Mouse (Mus musculus): ENCODE measurements at regions not wholly inside any gene's neighbourhood (a gene's known extent, or its start where the extent isn't known, plus 50 kb on each side); places are given as distances from the start of the nearest gene placed in this dataset.

GRCm38 (mm10) chr15:36719241-36719640 lies 288.3 kb downstream of the Zfp706 start:
- Histone ChIP-seq H3K4me2 (ENCODE audit: low read depth, low read length) (no peak overlapping the region), H3K4me3 (ENCODE audit: low read length) (no peak overlapping the region), H3K27ac (no peak overlapping the region), H3K27me3 (ENCODE audit: insufficient read depth, low read length) (no peaks in the 10 kb centered on the region), H3K9me3 (ENCODE audit: low read length) (no peaks in the 10 kb centered on the region), H3K4me1 (ENCODE audit: insufficient read depth, low read length) (0 out of 2 replicates have a peak, but pooled peaks cover 4% of the 10 kb centered on the region), H3K36me3 (ENCODE audit: insufficient read depth, low read length) (no peaks in the 10 kb centered on the region), H3K9ac (replicated peaks; ENCODE audit: low read length) (no peak overlapping the region)
- 83% methylated on average over 2 of the region's 2 CpGs for WGBS
- ATAC-seq (no peak), DNase-seq (ENCODE audit: low spot score) (no peak)
- TF ChIP-seq CTCF (IDR thresholded peaks at IDR 0.05; ENCODE audit: low read depth): no peak

DNA sequence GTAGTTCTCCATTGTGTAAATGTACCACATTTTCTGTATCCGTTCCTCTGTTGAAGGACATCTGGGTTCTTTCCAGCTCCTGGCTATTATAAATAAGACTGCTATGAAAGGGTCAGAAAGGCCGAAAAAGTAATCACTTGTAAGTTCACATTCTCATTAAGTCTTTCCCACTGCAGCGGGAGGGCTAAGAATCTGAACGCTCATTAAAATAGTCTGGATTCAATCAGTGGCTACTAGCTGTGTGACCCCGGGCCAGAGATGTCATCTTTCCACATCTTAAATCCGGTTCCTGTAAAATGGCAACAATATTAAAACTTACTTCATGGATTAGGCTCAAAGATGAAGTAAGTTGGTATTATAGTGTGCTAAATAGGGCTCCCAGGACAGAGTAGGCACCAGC lies 289.7 kb downstream of the Zfp706 start:
- Histone ChIP-seq H3K9ac (replicated peaks; ENCODE audit: low read length) (no peak overlapping the region), H3K9me3 (ENCODE audit: low read length) (no peaks in the 10 kb centered on the region), H3K27me3 (ENCODE audit: insufficient read depth, low read length) (no peaks in the 10 kb centered on the region), H3K36me3 (ENCODE audit: insufficient read depth, low read length) (no peaks in the 10 kb centered on the region), H3K4me3 (ENCODE audit: low read length) (no peak overlapping the region), H3K4me1 (ENCODE audit: insufficient read depth, low read length) (0 out of 2 replicates have a peak, but pooled peaks cover 4% of the 10 kb centered on the region), H3K4me2 (ENCODE audit: low read depth, low read length) (no peak overlapping the region), H3K27ac (no peak overlapping the region)
- DNase-seq (ENCODE audit: low spot score) (no peak), ATAC-seq (no peak)
- WGBS: 85% methylated on average over 6 of the region's 6 CpGs
- TF ChIP-seq CTCF (IDR thresholded peaks at IDR 0.05; ENCODE audit: low read depth): no peak

DNA sequence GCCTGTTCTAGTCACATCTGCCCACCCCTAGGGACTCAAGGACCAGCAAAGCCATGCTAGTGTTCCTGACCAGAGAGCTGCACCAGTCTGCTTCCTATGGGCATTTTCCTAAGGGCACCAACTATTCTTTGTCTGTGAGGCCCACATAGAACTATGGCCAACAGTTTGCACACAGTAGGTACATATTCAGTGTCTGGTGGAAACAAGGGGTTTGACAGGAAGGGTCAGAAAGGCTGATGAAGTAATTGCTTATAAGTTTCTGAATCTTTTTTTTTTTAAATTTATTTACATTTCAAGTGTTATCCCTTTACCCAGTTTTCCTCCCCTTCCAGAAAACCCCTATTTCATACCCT lies 290.9 kb downstream of the Zfp706 start:
- no peaks in the 10 kb centered on the region for H3K9me3 ChIP-seq (ENCODE audit: low read length)
- H3K9ac ChIP-seq (replicated peaks; ENCODE audit: low read length): peak overlapping the region; percentile 22; the same call in 1 of the 2 replicates
- no peak for TF ChIP-seq CTCF (IDR thresholded peaks at IDR 0.05; ENCODE audit: low read depth)
- no peaks in the 10 kb centered on the region for H3K4me1 ChIP-seq (ENCODE audit: insufficient read depth, low read length)
- no peaks in the 10 kb centered on the region for H3K36me3 ChIP-seq (ENCODE audit: insufficient read depth, low read length)
- DNase-seq (ENCODE audit: low spot score) (no peak), ATAC-seq (no peak)
- H3K27me3 ChIP-seq (ENCODE audit: insufficient read depth, low read length): no peaks in the 10 kb centered on the region
- H3K27ac ChIP-seq: peak overlapping the region; percentile 71
- no peak overlapping the region; the same call in 1 of the 2 replicates for H3K4me3 ChIP-seq (ENCODE audit: low read length)
- H3K4me2 ChIP-seq (ENCODE audit: low read depth, low read length): peak overlapping the region; percentile 42

- peak; percentile 84 for DNase-seq (ENCODE audit: low spot score)
- Histone ChIP-seq H3K4me3 (ENCODE audit: low read length) (peak overlapping the region; percentile 21), H3K27ac (peak overlapping the region; percentile 71), H3K36me3 (ENCODE audit: insufficient read depth, low read length) (no peaks in the 10 kb centered on the region), H3K4me1 (ENCODE audit: insufficient read depth, low read length) (no peaks in the 10 kb centered on the region), H3K9ac (replicated peaks; ENCODE audit: low read length) (peak overlapping the region; percentile 22; the same call in 1 of the 2 replicates), H3K9me3 (ENCODE audit: low read length) (no peaks in the 10 kb centered on the region), H3K4me2 (ENCODE audit: low read depth, low read length) (peak overlapping the region; percentile 42), H3K27me3 (ENCODE audit: insufficient read depth, low read length) (no peaks in the 10 kb centered on the region)
- peak; percentile 93 for ATAC-seq
- 16% methylated on average over 26 of the region's 26 CpGs for WGBS
- TF ChIP-seq CTCF (IDR thresholded peaks at IDR 0.05; ENCODE audit: low read depth): peak; percentile 87
Measured at GRCm38 (mm10) chr15:36715745-36716685, 291.6 kb downstream of the Zfp706 start.

DNA sequence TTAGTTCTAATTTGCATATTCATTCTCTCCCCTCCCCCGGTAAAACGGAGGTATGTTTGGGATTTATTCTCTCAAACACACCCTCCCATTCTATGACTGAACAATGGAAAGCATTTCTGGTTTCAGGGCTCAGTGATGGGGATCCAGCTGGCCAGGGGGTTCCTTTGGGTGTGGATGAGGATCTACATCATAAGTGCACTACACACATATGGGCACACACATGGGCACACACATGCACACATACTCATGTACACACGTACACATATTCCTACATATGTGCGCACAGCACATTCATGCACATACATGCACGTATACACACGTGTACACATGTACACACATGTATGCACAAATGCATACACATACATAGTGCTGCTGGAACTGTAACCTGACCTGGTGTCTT lies 292.4 kb downstream of the Zfp706 start:
- H3K36me3 ChIP-seq (ENCODE audit: insufficient read depth, low read length): no peaks in the 10 kb centered on the region
- WGBS: 84% methylated on average over 6 of the region's 6 CpGs
- no peak overlapping the region for H3K4me2 ChIP-seq (ENCODE audit: low read depth, low read length)
- DNase-seq (ENCODE audit: low spot score) (no peak), ATAC-seq (peak; percentile 24; the same call in 1 of the 2 replicates)
- no peak overlapping the region for H3K27ac ChIP-seq
- H3K4me1 ChIP-seq (ENCODE audit: insufficient read depth, low read length): no peaks in the 10 kb centered on the region
- no peaks in the 10 kb centered on the region for H3K9me3 ChIP-seq (ENCODE audit: low read length)
- no peaks in the 10 kb centered on the region for H3K27me3 ChIP-seq (ENCODE audit: insufficient read depth, low read length)
- H3K4me3 ChIP-seq (ENCODE audit: low read length): no peak overlapping the region
- TF ChIP-seq CTCF (IDR thresholded peaks at IDR 0.05; ENCODE audit: low read depth): no peak
- H3K9ac ChIP-seq (replicated peaks; ENCODE audit: low read length): no peak overlapping the region

DNA sequence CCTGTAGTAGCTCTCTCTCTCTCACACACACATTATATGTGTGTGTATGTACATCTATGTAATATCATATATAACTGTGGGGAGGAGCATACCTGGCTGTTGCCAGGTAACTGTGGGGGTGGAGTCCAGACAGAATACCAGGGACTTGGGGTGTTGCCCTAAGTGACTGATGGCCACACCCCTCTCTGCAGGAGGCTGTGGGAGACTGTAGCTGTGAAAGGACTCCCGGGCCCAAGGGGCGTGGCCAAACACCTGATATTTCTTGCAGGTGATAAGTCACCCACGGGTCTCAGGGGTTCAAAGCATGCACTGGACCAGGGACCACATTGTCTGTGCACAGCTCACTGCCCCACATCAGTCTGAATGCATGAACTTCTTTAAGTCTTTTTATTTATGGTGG lies 297.8 kb downstream of the Zfp706 start:
- DNase-seq (ENCODE audit: low spot score): no peak
- TF ChIP-seq CTCF (IDR thresholded peaks at IDR 0.05; ENCODE audit: low read depth): no peak
- H3K4me2 ChIP-seq (ENCODE audit: low read depth, low read length): no peak overlapping the region
- no peak for ATAC-seq
- no peak overlapping the region for H3K9ac ChIP-seq (replicated peaks; ENCODE audit: low read length)
- H3K4me3 ChIP-seq (ENCODE audit: low read length): no peak overlapping the region
- H3K36me3 ChIP-seq (ENCODE audit: insufficient read depth, low read length): no peaks in the 10 kb centered on the region
- WGBS: 68% methylated on average over 3 of the region's 3 CpGs
- H3K4me1 ChIP-seq (ENCODE audit: insufficient read depth, low read length): no peaks in the 10 kb centered on the region
- no peaks in the 10 kb centered on the region for H3K27me3 ChIP-seq (ENCODE audit: insufficient read depth, low read length)
- H3K27ac ChIP-seq: no peak overlapping the region
- no peaks in the 10 kb centered on the region for H3K9me3 ChIP-seq (ENCODE audit: low read length)

GRCm38 (mm10) chr15:36708471-36708870 lies 299.1 kb downstream of the Zfp706 start:
- no peak overlapping the region for H3K9ac ChIP-seq (replicated peaks; ENCODE audit: low read length)
- no peaks in the 10 kb centered on the region for H3K36me3 ChIP-seq (ENCODE audit: insufficient read depth, low read length)
- no peak overlapping the region for H3K4me3 ChIP-seq (ENCODE audit: low read length)
- ATAC-seq: peak; percentile 46; the same call in 1 of the 2 replicates
- WGBS: 9% methylated on average over 3 of the region's 3 CpGs
- no peaks in the 10 kb centered on the region for H3K4me1 ChIP-seq (ENCODE audit: insufficient read depth, low read length)
- peak; percentile 92 for TF ChIP-seq CTCF (IDR thresholded peaks at IDR 0.05; ENCODE audit: low read depth)
- no peaks in the 10 kb centered on the region for H3K9me3 ChIP-seq (ENCODE audit: low read length)
- DNase-seq (ENCODE audit: low spot score): peak; percentile 80
- H3K27ac ChIP-seq: no peak overlapping the region
- H3K4me2 ChIP-seq (ENCODE audit: low read depth, low read length): no peak overlapping the region
- H3K27me3 ChIP-seq (ENCODE audit: insufficient read depth, low read length): no peaks in the 10 kb centered on the region

All from hindbrain, postnatal 0 days (tissue).